Mouse (Mus musculus): ENCODE results near the gene Dtx2. TPM values are rescaled to one million over a fixed set of nuclear protein-coding genes. Genes with fewer than 3 reads are reported as not detected.

Dtx2 gene
- polyA plus RNA-seq (2015; fragmentation: Nextera tagmentation; extraction: Ambion mirVana), result 14.3 and 18.6 TPM in 2 replicates

DNA sequence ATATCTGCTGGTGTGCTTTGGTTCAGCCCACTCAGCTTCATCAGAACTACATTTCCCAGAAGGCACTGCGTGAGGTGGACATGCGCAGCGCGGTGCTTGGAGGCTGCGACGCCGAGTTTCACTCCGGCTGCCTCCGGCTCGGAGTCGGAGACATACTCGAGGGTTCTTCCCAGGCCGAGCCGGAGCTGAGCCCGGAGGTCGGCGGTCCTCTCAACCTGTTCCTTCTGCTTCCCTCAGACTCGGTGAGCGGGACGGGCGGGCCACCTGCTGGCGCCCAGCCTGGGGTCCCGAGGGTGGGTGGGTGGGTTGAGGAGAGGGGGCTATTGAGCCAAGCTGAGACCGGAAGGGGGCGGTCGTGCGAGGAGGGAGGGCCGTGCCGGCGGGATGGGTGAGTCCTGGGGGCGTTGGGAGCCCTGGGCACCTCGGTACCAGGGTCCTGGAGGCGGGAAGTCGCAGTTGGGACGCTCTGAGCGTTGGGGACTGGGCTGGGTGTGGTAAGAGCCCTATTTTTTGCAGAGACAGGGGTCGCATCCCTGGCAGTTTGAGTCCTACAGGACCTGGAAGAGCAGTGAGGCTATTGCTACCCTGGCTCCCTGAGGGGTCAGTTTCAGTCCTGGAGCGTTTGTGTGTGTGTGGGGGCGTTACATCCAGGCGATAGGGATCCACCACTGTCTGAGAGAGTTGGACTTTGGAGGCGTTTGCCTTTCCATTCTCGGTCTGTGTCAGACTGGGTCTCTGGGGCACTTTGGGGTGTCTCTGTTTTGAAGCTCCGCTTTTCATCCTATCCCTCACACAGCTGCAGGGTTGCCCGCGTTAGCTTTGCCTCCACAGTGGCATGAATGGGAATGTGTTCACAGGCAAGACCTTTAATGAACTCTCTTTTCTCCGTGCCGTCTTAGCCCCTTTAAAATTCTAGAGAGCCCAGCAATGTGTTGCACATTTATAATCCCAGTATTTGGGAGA lies at the start of gene Dtx2:
TSS of gene Dtx2 (plus strand) at position 76 of the 963 bp plus-strand sequence.

DNA sequence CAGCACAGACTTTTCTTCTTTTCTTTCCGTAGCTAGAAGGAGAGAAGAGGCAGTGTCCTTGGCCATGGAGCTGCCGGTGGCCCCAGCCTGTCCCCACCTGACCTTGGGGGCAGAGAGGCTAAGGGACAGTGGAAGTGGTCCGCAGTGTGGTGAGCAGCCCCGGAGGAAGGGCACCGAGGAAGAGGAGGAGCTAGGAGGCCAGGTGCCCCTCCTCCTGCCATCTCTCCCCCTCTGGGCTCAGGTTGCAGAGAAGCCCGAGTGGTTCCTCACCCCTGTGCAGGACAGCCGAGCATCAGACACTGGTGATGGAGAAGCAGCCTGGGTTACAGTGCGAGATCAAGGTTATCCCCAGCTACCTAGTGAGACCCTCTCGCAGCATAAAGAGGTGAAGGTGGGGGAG lies 20.2 kb upstream of the Dtx2 start, which contains the start of gene Ssc4d:
TSS of gene Ssc4d (minus strand) at position 167 of the 400 bp plus-strand sequence.

DNA sequence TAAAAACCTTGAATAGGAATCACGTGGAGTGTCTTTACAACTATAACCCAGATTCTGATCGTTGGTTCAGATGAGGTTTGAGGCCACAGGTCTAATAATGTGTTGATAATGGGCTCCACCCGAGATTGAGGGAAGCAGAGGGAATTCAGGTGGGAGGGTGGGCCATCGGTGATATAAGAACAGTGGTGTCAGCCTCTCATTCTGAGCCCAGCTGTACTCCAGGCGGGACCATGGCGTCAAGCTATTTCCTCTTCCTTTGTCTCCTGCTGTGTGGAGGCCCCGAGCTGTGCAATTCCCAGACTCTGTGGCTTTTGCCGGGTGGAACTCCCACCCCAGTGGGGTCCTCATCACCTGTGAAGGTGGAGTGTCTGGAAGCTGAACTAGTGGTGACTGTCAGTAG lies 14.7 kb upstream of the Dtx2 start, which contains the start of gene Zp3:
TSS of gene Zp3 (plus strand) at position 196 of the 400 bp plus-strand sequence.

DNA sequence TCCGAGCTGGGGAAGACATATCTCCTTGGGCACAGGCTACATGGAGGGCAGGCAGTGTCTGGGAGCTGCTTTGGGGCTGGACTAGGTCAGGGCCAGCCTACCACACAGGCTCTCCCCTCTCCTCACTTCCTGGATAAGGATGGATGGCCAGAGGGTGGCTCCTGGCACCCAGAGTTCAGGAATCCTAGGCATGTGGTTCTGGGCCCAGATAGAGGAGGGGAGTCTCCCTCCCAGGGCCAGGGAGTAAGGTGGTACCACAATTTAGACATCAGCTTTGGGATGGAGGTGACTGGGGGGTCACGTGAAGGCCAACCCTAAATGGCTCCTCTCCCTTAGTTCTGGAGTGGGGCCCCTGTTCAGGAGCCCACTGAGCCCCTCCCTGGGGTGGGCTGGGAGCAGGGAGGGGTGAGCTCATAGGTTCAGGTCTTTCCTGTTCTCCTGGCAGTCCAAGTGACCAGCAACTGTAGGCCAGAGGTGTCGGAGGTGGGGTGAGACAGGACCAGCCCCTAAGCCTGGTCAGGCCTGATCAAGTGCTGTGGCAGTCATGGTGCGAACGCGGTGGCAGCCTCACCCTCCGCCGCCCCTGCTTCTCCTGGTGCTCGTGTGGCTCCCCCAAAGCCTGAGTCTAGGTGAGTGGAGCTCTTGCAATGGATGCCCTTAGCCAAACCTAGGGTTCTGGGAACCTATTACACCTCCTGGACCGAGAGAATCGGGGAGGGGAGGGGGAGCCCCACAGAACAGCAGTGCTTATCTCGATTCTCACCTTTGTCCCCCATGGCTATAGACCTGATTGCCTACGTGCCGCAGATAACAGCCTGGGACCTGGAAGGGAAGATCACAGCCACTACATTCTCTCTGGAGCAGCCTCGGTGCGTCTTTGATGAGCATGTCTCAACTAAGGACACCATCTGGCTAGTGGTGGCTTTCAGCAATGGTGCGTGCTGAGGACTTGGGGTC lies 43.9 kb downstream of the Dtx2 start, which contains the start of gene Upk3b:
TSS of gene Upk3b (plus strand) at position 239 of the 957 bp plus-strand sequence.

DNA sequence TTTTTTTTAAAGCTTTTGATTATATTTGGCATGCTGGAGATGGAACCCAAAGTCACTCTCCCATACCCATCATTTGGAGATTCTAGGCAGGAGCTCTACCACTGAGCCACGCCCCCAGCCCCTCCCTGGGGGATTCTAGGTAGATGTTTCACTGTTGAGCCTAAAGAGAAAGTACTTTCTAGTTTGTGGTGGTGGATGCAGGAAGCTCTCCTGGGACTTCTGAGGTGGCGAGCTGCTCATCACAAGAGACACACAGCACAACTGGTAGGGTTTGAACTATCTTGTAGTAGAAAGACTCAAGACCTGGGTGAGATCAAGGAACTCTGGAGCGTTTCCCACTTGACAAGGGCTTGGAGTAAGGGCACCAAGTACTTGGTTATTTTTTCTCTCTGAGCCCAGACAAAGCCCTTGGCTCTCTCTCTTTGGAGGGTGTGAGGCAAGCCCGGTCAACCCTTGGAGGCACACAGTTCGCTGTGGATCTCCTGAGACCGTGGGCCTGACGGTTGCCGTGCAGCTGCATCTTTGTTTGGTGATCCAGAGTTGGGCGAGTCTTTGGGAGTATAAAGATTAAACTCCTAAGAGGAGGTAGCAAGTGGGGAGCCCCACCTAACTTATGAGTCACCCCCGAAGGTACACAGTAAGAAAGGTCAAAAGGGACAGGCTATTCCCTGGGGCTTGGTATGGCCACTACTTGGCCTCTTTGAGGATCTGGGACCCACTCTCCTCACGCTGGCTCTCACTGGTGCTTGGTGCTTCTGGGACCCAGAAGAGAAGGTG lies 59.9 kb downstream of the Dtx2 start, which contains the start of gene Upk3bl:
TSS of gene Upk3bl (plus strand) at position 192 of the 777 bp plus-strand sequence.

Other genes with a start within 250 kb of the Dtx2 start
- gene Styxl1, start 216.4 kb upstream of the Dtx2 start, polyA plus RNA-seq (2015; fragmentation: Nextera tagmentation; extraction: Ambion mirVana), result 0.29 and 0.49 TPM in 2 replicates
- 1,064 and 1,172 TPM in 2 replicates for gene Mdh2, start 216.3 kb upstream of the Dtx2 start, polyA plus RNA-seq (2015; fragmentation: Nextera tagmentation; extraction: Ambion mirVana)
- not detected in 2 replicates for gene Srrm3, start 187.9 kb upstream of the Dtx2 start, polyA plus RNA-seq (2015; fragmentation: Nextera tagmentation; extraction: Ambion mirVana)
- 1,579 and 2,380 TPM in 2 replicates for gene Hspb1, start 106.9 kb upstream of the Dtx2 start, polyA plus RNA-seq (2015; fragmentation: Nextera tagmentation; extraction: Ambion mirVana)
- 196 and 198 TPM in 2 replicates for gene Ywhag, start 60.2 kb upstream of the Dtx2 start, polyA plus RNA-seq (2015; fragmentation: Nextera tagmentation; extraction: Ambion mirVana)
- gene Ssc4d, start 20.3 kb upstream of the Dtx2 start, polyA plus RNA-seq (2015; fragmentation: Nextera tagmentation; extraction: Ambion mirVana), result 1.9 and 2.0 TPM in 2 replicates
- 0.18 TPM in 1 of 2 replicates, not detected in the other for gene Zp3, start 14.7 kb upstream of the Dtx2 start, polyA plus RNA-seq (2015; fragmentation: Nextera tagmentation; extraction: Ambion mirVana)
- 0.18 TPM in 1 of 2 replicates, not detected in the other for gene Upk3b, start 43.7 kb downstream of the Dtx2 start, polyA plus RNA-seq (2015; fragmentation: Nextera tagmentation; extraction: Ambion mirVana)
- 0.17 and 0.19 TPM in 2 replicates for gene Upk3bl, start 59.7 kb downstream of the Dtx2 start, polyA plus RNA-seq (2015; fragmentation: Nextera tagmentation; extraction: Ambion mirVana)
- gene Rasa4, start 89.1 kb downstream of the Dtx2 start, polyA plus RNA-seq (2015; fragmentation: Nextera tagmentation; extraction: Ambion mirVana), result 3.7 and 4.8 TPM in 2 replicates
- 149 and 156 TPM in 2 replicates for gene Polr2j, start 121.8 kb downstream of the Dtx2 start, polyA plus RNA-seq (2015; fragmentation: Nextera tagmentation; extraction: Ambion mirVana)
- gene Lrwd1, start 141.3 kb downstream of the Dtx2 start, polyA plus RNA-seq (2015; fragmentation: Nextera tagmentation; extraction: Ambion mirVana), result 10.9 and 11.0 TPM in 2 replicates
- gene Alkbh4, start 141.3 kb downstream of the Dtx2 start, polyA plus RNA-seq (2015; fragmentation: Nextera tagmentation; extraction: Ambion mirVana), result 9.3 and 9.4 TPM in 2 replicates
- gene Orai2, start 175.9 kb downstream of the Dtx2 start, polyA plus RNA-seq (2015; fragmentation: Nextera tagmentation; extraction: Ambion mirVana), result 5.5 and 7.7 TPM in 2 replicates
- 36.6 and 43.1 TPM in 2 replicates for gene Prkrip1, start 204.2 kb downstream of the Dtx2 start, polyA plus RNA-seq (2015; fragmentation: Nextera tagmentation; extraction: Ambion mirVana)